In genomic region chr4:132635971-132636370, GRCm38 (mm10) we compare ENCODE assay signal across 13 mouse cellular contexts. TPM values are rescaled to one million over a fixed set of nuclear protein-coding genes. Genes with fewer than 3 reads are reported as not detected.
DNase-seq lines count a peak whose midpoint lies in the region; TF ChIP-seq lines count a peak whose summit lies in the region.
"Had no signal": no experiment of that assay in that cellular context is flagged by ENCODE, and none has a peak within 500 bp of the region (broad histone marks: within the 10 kb centered on the region; RNA-seq: fewer than 3 reads in every experiment).

No protein-coding gene starts in this region.

- 79% methylated on average over 2 of the region's 2 CpGs for WGBS in liver, adult 2 months
- WGBS in macrophage (ENCODE audit: missing documents) = 100% methylated on average over 2 of the region's 2 CpGs

- H3K79me2 ChIP-seq in liver, adult 2 months (ENCODE audit: control insufficient read depth, insufficient read depth, low read length) = peaks cover 15% of the 10 kb centered on the region; the same call in 1 of the 2 replicates
- peaks cover 59% of the 10 kb centered on the region for H3K79me2 ChIP-seq in macrophage (ENCODE audit: inconsistent target)

- no peaks in the 10 kb centered on the region for H3K4me1 ChIP-seq in liver, adult 2 months (ENCODE audit: control insufficient read depth, insufficient read depth, low read length)

- H3K27me3 ChIP-seq in liver, adult 2 months (ENCODE audit: control insufficient read depth, insufficient read depth, low read length) = no peaks in the 10 kb centered on the region
- H3K27me3 ChIP-seq: embryonic facial prominence, embryonic 12.5 days; forebrain, embryonic 12.5 days; Patski had no signal

- peak; percentile 18 for DNase-seq in liver, adult 2 months (ENCODE audit: extremely low read depth, low read depth, low spot score)
- DNase-seq in liver (no peak), MN1 (ENCODE audit: low spot score) (no peak)
- no peak for DNase-seq in adrenal gland, adult 2 months
- DNase-seq: adrenal gland, adult 8-10 months; cerebellum, adult 11-12 months; cerebellum, adult 9-10 months had no signal

- no peak for TF ChIP-seq CTCF in liver, adult 2 months (IDR thresholded peaks at IDR 0.05; ENCODE audit: low read depth, low read length)

- no peaks in the 10 kb centered on the region for H3K36me3 ChIP-seq in liver, adult 2 months (ENCODE audit: control insufficient read depth, insufficient read depth, low read length)
- H3K36me3 ChIP-seq in macrophage (ENCODE audit: inconsistent target) = no peaks in the 10 kb centered on the region
- H3K36me3 ChIP-seq: embryonic facial prominence, embryonic 12.5 days; forebrain, embryonic 12.5 days had no signal

- H3K27ac ChIP-seq in liver, adult 2 months (replicated peaks; ENCODE audit: insufficient read depth, low read depth, low read length) = no peak overlapping the region
- H3K27ac ChIP-seq in macrophage = peak overlapping the region; percentile 22
- H3K27ac ChIP-seq: embryonic facial prominence, embryonic 10.5 days; embryonic facial prominence, embryonic 12.5 days; forebrain, embryonic 10.5 days; forebrain, embryonic 12.5 days had no signal

- no peak overlapping the region for H3K9ac ChIP-seq in liver, adult 2 months (ENCODE audit: low read depth, low read length)
- H3K9ac ChIP-seq: embryonic facial prominence, embryonic 12.5 days; forebrain, embryonic 12.5 days had no signal

- no peak for TF ChIP-seq POLR2A in liver, adult 2 months (IDR thresholded peaks at IDR 0.05; ENCODE audit: extremely low read depth, insufficient read depth, low read length)

- H3K4me3 ChIP-seq in liver, adult 2 months (ENCODE audit: insufficient read depth, low read depth, low read length) = no peak overlapping the region
- no peak overlapping the region for H3K4me3 ChIP-seq in macrophage (ENCODE audit: inconsistent target)
- H3K4me3 ChIP-seq: embryonic facial prominence, embryonic 10.5 days; embryonic facial prominence, embryonic 12.5 days; forebrain, embryonic 10.5 days; forebrain, embryonic 12.5 days had no signal

RNA-seq across cellular contexts. Expression of gene Eya3, which starts 2.8 kb away (rescaled TPM):
- 6.7 and 6.8 TPM in 2 replicates for total RNA-seq in liver, adult 2 months (2014; rRNA removed)
- polyA plus RNA-seq in liver, adult 2 months (2012; rRNA removed) = 9.0 and 9.2 TPM in 2 replicates
- 100 to 1,000 TPM in 5 of 26 experiments, 10 to 100 TPM in 21; 37.9 to 115 (median 78.3) TPM for total RNA-seq in macrophage (2018; cell fraction: chromatin; rRNA removed)
- 10 to 100 TPM; 26.3 to 45.4 (median 36.3) TPM for total RNA-seq in macrophage (2018; cell fraction: cytosol; rRNA removed)
- 10 to 100 TPM; 30.6 to 83.4 (median 48.7) TPM for total RNA-seq in macrophage (2018; cell fraction: nucleus; rRNA removed)
- polyA plus RNA-seq in macrophage (2018) = 29.7 to 70.2 TPM (median 32.1 TPM) in 3 replicates
- total RNA-seq in adrenal gland, adult 2 months (2021) = 10 to 100 TPM; 26.0 to 43.2 TPM
- 12.0 and 14.7 TPM in 2 replicates for polyA plus RNA-seq in adrenal gland, adult 2 months (2012; rRNA removed)
